Mouse (Mus musculus): ENCODE results near the gene Rpl18a. TPM values are rescaled to one million over a fixed set of nuclear protein-coding genes. Genes with fewer than 3 reads are reported as not detected.

Gene Rpl18a
- total and polyA plus RNA-seq, 2 experiments: 318 to 2,350 TPM

GRCm38 (mm10) chr8:70931731-70932130 is 34.5 kb upstream of the Rpl18a start:
- H3K36me3 ChIP-seq (ENCODE audit: control insufficient read depth, insufficient read depth, low read length): no peaks in the 10 kb centered on the region
- TF ChIP-seq CTCF (IDR thresholded peaks at IDR 0.05; ENCODE audit: low read depth, low read length) (no peak), POLR2A (IDR thresholded peaks at IDR 0.05; ENCODE audit: extremely low read depth, insufficient read depth, low read length) (no peak)
- WGBS: 93% methylated on average over 11 of the region's 11 CpGs
- no peak overlapping the region for H3K9ac ChIP-seq (ENCODE audit: low read depth, low read length)
- H3K4me3 ChIP-seq (ENCODE audit: insufficient read depth, low read depth, low read length): no peak overlapping the region
- no peaks in the 10 kb centered on the region for H3K4me1 ChIP-seq (ENCODE audit: control insufficient read depth, insufficient read depth, low read length)
- no peak overlapping the region for H3K27ac ChIP-seq (replicated peaks; ENCODE audit: insufficient read depth, low read depth, low read length)
- no peak for DNase-seq (ENCODE audit: extremely low read depth, low read depth, low spot score)
- no peaks in the 10 kb centered on the region for H3K79me2 ChIP-seq (ENCODE audit: control insufficient read depth, insufficient read depth, low read length)
- no peaks in the 10 kb centered on the region for H3K27me3 ChIP-seq (ENCODE audit: control insufficient read depth, insufficient read depth, low read length)

GRCm38 (mm10) chr8:70928778-70929322 is 31.6 kb upstream of the Rpl18a start:
- Histone ChIP-seq H3K27ac (replicated peaks; ENCODE audit: insufficient read depth, low read depth, low read length) (no peak overlapping the region), H3K27me3 (ENCODE audit: control insufficient read depth, insufficient read depth, low read length) (no peaks in the 10 kb centered on the region), H3K9ac (ENCODE audit: low read depth, low read length) (no peak overlapping the region), H3K4me3 (ENCODE audit: insufficient read depth, low read depth, low read length) (no peak overlapping the region), H3K79me2 (ENCODE audit: control insufficient read depth, insufficient read depth, low read length) (no peaks in the 10 kb centered on the region), H3K36me3 (ENCODE audit: control insufficient read depth, insufficient read depth, low read length) (no peaks in the 10 kb centered on the region), H3K4me1 (ENCODE audit: control insufficient read depth, insufficient read depth, low read length) (no peaks in the 10 kb centered on the region)
- DNase-seq (ENCODE audit: extremely low read depth, low read depth, low spot score): no peak
- no peak for TF ChIP-seq CTCF (IDR thresholded peaks at IDR 0.05; ENCODE audit: low read depth, low read length)
- TF ChIP-seq POLR2A (IDR thresholded peaks at IDR 0.05; ENCODE audit: extremely low read depth, insufficient read depth, low read length): no peak
- 73% methylated on average over 5 of the region's 5 CpGs for WGBS

DNA sequence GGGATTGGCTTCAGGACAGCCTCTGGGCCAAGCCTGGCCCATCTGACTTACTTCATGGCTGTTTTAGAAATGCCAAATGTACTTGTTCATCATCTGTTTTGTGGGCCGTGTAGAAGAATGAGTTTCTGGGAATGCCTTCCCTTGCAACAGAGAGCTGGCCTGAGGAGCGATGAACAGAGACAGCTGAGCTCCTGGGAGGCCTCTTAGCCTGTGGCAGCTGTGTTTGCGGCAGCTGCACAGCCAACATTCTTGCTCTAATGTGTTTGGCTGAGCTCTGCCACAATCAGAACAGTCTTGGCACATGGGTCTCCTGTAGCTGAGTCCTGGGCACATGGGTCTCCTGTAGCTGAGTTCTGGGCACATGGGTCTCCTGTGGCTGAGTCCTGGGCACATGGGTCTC is 30.9 kb upstream of the Rpl18a start:
- H3K4me1 ChIP-seq (ENCODE audit: control insufficient read depth, insufficient read depth, low read length): no peaks in the 10 kb centered on the region
- no peaks in the 10 kb centered on the region for H3K79me2 ChIP-seq (ENCODE audit: control insufficient read depth, insufficient read depth, low read length)
- no peak overlapping the region for H3K9ac ChIP-seq (ENCODE audit: low read depth, low read length)
- H3K27ac ChIP-seq (replicated peaks; ENCODE audit: insufficient read depth, low read depth, low read length): no peak overlapping the region
- 87% methylated on average over 3 of the region's 3 CpGs for WGBS
- TF ChIP-seq POLR2A (IDR thresholded peaks at IDR 0.05; ENCODE audit: extremely low read depth, insufficient read depth, low read length): no peak
- TF ChIP-seq CTCF (IDR thresholded peaks at IDR 0.05; ENCODE audit: low read depth, low read length): no peak
- no peaks in the 10 kb centered on the region for H3K27me3 ChIP-seq (ENCODE audit: control insufficient read depth, insufficient read depth, low read length)
- no peak overlapping the region for H3K4me3 ChIP-seq (ENCODE audit: insufficient read depth, low read depth, low read length)
- DNase-seq (ENCODE audit: extremely low read depth, low read depth, low spot score): no peak
- H3K36me3 ChIP-seq (ENCODE audit: control insufficient read depth, insufficient read depth, low read length): no peaks in the 10 kb centered on the region

- no peak for DNase-seq (ENCODE audit: extremely low read depth, low read depth, low spot score)
- 80% methylated on average over 5 of the region's 5 CpGs for WGBS
- no peak overlapping the region for H3K27ac ChIP-seq (replicated peaks; ENCODE audit: insufficient read depth, low read depth, low read length)
- no peak for TF ChIP-seq POLR2A (IDR thresholded peaks at IDR 0.05; ENCODE audit: extremely low read depth, insufficient read depth, low read length)
- TF ChIP-seq CTCF (IDR thresholded peaks at IDR 0.05; ENCODE audit: low read depth, low read length): no peak
- H3K79me2 ChIP-seq (ENCODE audit: control insufficient read depth, insufficient read depth, low read length): no peaks in the 10 kb centered on the region
- H3K9ac ChIP-seq (ENCODE audit: low read depth, low read length): no peak overlapping the region
- no peak overlapping the region for H3K4me3 ChIP-seq (ENCODE audit: insufficient read depth, low read depth, low read length)
- H3K27me3 ChIP-seq (ENCODE audit: control insufficient read depth, insufficient read depth, low read length): no peaks in the 10 kb centered on the region
- H3K4me1 ChIP-seq (ENCODE audit: control insufficient read depth, insufficient read depth, low read length): no peaks in the 10 kb centered on the region
- no peaks in the 10 kb centered on the region for H3K36me3 ChIP-seq (ENCODE audit: control insufficient read depth, insufficient read depth, low read length)
Observed at GRCm38 (mm10) chr8:70926396-70926795, 29.2 kb upstream of the Rpl18a start.

DNA sequence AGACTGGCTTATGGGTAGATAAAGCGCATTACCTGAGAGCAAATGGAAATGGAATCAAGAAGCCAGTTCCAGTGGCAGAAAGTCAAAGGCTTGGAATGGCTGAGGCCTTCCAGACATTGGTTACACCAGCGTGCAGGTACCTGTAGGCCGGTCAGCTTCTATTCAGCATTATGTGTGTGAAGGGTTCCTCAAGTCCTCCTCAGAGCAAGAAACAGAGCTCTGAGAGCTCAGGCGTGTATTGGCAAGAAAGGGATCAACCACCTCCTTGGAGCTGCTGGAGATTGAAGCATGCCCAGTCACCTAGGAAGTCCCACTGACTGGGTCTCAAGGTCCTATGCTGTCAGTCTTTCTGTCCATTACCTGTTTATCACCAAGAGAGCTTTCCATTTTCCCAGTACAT is 28.5 kb upstream of the Rpl18a start:
- no peak overlapping the region for H3K27ac ChIP-seq (replicated peaks; ENCODE audit: insufficient read depth, low read depth, low read length)

DNA sequence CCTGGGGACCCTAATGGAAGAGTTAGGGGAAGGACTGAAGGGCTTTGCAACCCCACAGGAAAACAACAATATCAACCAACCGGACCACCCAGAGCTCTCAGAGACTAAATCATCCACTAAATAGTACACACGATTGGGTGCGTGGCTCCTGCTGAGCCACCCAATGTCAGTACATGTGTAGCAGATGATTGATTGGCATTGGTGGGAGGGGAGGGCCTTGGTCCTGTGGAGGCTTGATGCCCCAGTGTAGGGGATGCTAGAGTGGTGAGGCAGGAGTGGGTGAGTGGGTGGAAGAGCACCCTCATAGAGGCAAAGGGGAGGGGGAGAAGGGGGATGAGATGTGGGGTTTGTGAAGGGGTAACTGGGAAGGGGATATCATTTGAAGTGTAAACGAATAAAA is 26.9 kb upstream of the Rpl18a start:
- TF ChIP-seq POLR2A (IDR thresholded peaks at IDR 0.05; ENCODE audit: extremely low read depth, insufficient read depth, low read length) (no peak), CTCF (IDR thresholded peaks at IDR 0.05; ENCODE audit: low read depth, low read length) (no peak)
- Histone ChIP-seq H3K36me3 (ENCODE audit: control insufficient read depth, insufficient read depth, low read length) (no peaks in the 10 kb centered on the region), H3K4me3 (ENCODE audit: insufficient read depth, low read depth, low read length) (no peak overlapping the region), H3K9ac (ENCODE audit: low read depth, low read length) (no peak overlapping the region), H3K79me2 (ENCODE audit: control insufficient read depth, insufficient read depth, low read length) (no peaks in the 10 kb centered on the region), H3K4me1 (ENCODE audit: control insufficient read depth, insufficient read depth, low read length) (no peaks in the 10 kb centered on the region), H3K27ac (replicated peaks; ENCODE audit: insufficient read depth, low read depth, low read length) (no peak overlapping the region), H3K27me3 (ENCODE audit: control insufficient read depth, insufficient read depth, low read length) (no peaks in the 10 kb centered on the region)
- 83% methylated on average over 4 of the region's 4 CpGs for WGBS
- no peak for DNase-seq (ENCODE audit: extremely low read depth, low read depth, low spot score)

More for the DNA sequence above, 28.5 kb upstream of the Rpl18a start:
- TF ChIP-seq CTCF (IDR thresholded peaks at IDR 0.05; ENCODE audit: low read depth, low read length): no peak
- no peak for TF ChIP-seq POLR2A (IDR thresholded peaks at IDR 0.05; ENCODE audit: extremely low read depth, insufficient read depth, low read length)
- Histone ChIP-seq H3K4me1 (ENCODE audit: control insufficient read depth, insufficient read depth, low read length) (no peaks in the 10 kb centered on the region), H3K9ac (ENCODE audit: low read depth, low read length) (no peak overlapping the region), H3K27me3 (ENCODE audit: control insufficient read depth, insufficient read depth, low read length) (no peaks in the 10 kb centered on the region), H3K4me3 (ENCODE audit: insufficient read depth, low read depth, low read length) (no peak overlapping the region), H3K36me3 (ENCODE audit: control insufficient read depth, insufficient read depth, low read length) (no peaks in the 10 kb centered on the region), H3K79me2 (ENCODE audit: control insufficient read depth, insufficient read depth, low read length) (no peaks in the 10 kb centered on the region)
- 92% methylated on average over 4 of the region's 4 CpGs for WGBS
- no peak for DNase-seq (ENCODE audit: extremely low read depth, low read depth, low spot score)
